22 mouse cellular contexts compared by ENCODE assay signal in genomic region chr2:150973401-150974115, GRCm38 (mm10).
"Had no signal": no experiment of that assay in that cellular context is flagged by ENCODE, and none has a peak within 500 bp of the region (broad histone marks: within the 10 kb centered on the region; RNA-seq: fewer than 3 reads in every experiment).

No protein-coding gene starts in this region.

- ATAC-seq: intestine, postnatal 0 days had no signal

- H3K4me2 ChIP-seq: limb, embryonic 13.5 days; liver, embryonic 15.5 days; midbrain, embryonic 11.5 days; neural tube, embryonic 12.5 days; stomach, embryonic 15.5 days had no signal

- H3K9ac ChIP-seq: limb, embryonic 13.5 days; liver, embryonic 15.5 days; neural tube, embryonic 12.5 days; stomach, embryonic 15.5 days had no signal

- H3K4me3 ChIP-seq: layer of hippocampus, adult 2 months; limb, embryonic 10.5 days; limb, embryonic 13.5 days; liver, embryonic 15.5 days; neural tube, embryonic 12.5 days; stomach, embryonic 15.5 days had no signal

- H3K9me3 ChIP-seq: limb, embryonic 10.5 days; limb, embryonic 13.5 days; liver, embryonic 15.5 days; neural tube, embryonic 12.5 days; stomach, embryonic 15.5 days had no signal

- H3K4me1 ChIP-seq: limb, embryonic 10.5 days; limb, embryonic 13.5 days; neural tube, embryonic 12.5 days; stomach, embryonic 15.5 days had no signal

- H3K27ac ChIP-seq: kidney, postnatal 0 days; layer of hippocampus, adult 2 months; limb, embryonic 10.5 days; limb, embryonic 13.5 days; liver, embryonic 15.5 days; neural tube, embryonic 12.5 days; stomach, embryonic 15.5 days had no signal

- DNase-seq: kidney, adult 2 months; kidney, postnatal 25 days; layer of hippocampus, adult 9-11 months; lung, adult 2 months; lung, postnatal 14 days; lung, postnatal 4 days; midbrain, embryonic 14.5 days; retina, postnatal 1 day; right cerebral cortex, postnatal 25 days; spleen, adult 18-20 months; thymus, adult 2 months; thymus, postnatal 14 days; thymus, postnatal 4 days had no signal

- H3K27me3 ChIP-seq: limb, embryonic 13.5 days; liver, embryonic 15.5 days; neural tube, embryonic 12.5 days; stomach, embryonic 15.5 days had no signal
